ENCODE assay signal across 18 mouse cellular contexts in genomic region chrX:51294797-51295506, GRCm38 (mm10).
A peak's percentile ranks its signal among the peaks of the same experiment; 100 is the strongest.
DNase-seq lines count a peak whose midpoint lies in the region; ATAC-seq and TF ChIP-seq lines count a peak whose summit lies in the region.
"Had no signal": no experiment of that assay in that cellular context is flagged by ENCODE, and none has a peak within 500 bp of the region (broad histone marks: within the 10 kb centered on the region; RNA-seq: fewer than 3 reads in every experiment).

No protein-coding gene starts in this region.

- no peak for TF ChIP-seq CTCF in heart, adult 2 months (IDR thresholded peaks at IDR 0.05)

- peak; percentile 17 for DNase-seq in kidney, postnatal 10 days
- DNase-seq in kidney, adult 8-10 months, result no peak
- DNase-seq in ES-CJ7 (ENCODE audit: low read depth, low spot score) (peak; percentile 3), MEL-GATA-1-ER (ENCODE audit: extremely low read depth, low read depth) (peak; percentile 28)
- peak; percentile 51 for DNase-seq in lung, postnatal 14 days
- no peak for DNase-seq in liver, embryonic 11.5 days (ENCODE audit: low spot score)
- no peak for DNase-seq in heart, adult 2 months
- DNase-seq: adrenal gland, postnatal 25 days; heart, adult 11 months; liver; midbrain, embryonic 14.5 days; right cerebral cortex, postnatal 4 days; thymus, postnatal 4 days had no signal

- WGBS in liver, embryonic 11.5 days, result 77% methylated on average over 7 of the region's 7 CpGs
- 62% methylated on average over 7 of the region's 7 CpGs for WGBS in heart, adult 2 months

- intact Hi-C loops in heart, adult 2 months (cut with DNase I), result no loop called here

- no peak overlapping the region for H3K4me3 ChIP-seq in liver, embryonic 11.5 days (ENCODE audit: low read depth, low read length)
- no peak overlapping the region for H3K4me3 ChIP-seq in heart, adult 2 months
- H3K4me3 ChIP-seq: erythroblast, embryonic 14.5 days; heart, embryonic 15.5 days; hindbrain, embryonic 10.5 days had no signal

- ATAC-seq in liver, embryonic 11.5 days (replicated peaks; ENCODE audit: low FRiP score), result no peak
- ATAC-seq: activated CD4-positive, CD25-positive, alpha-beta regulatory T cell, adult 4 months had no signal

- no peak for TF ChIP-seq EP300 in heart, adult 2 months (IDR thresholded peaks at IDR 0.05; ENCODE audit: insufficient read depth, low read depth, low read length)

- H3K4me2 ChIP-seq in liver, embryonic 11.5 days, result no peak overlapping the region
- H3K4me2 ChIP-seq: heart, embryonic 15.5 days had no signal

- H3K27ac ChIP-seq in liver, embryonic 11.5 days (ENCODE audit: low read depth, low read length), result no peak overlapping the region
- no peak overlapping the region for H3K27ac ChIP-seq in heart, adult 2 months
- H3K27ac ChIP-seq: heart, embryonic 15.5 days; hindbrain, embryonic 10.5 days; macrophage had no signal

- H3K36me3 ChIP-seq in liver, embryonic 11.5 days (ENCODE audit: control insufficient read depth, insufficient read depth, low read length), result no peaks in the 10 kb centered on the region
- H3K36me3 ChIP-seq in heart, adult 2 months (ENCODE audit: control insufficient read depth, insufficient read depth, low read length), result no peaks in the 10 kb centered on the region
- H3K36me3 ChIP-seq: heart, embryonic 15.5 days; hindbrain, embryonic 10.5 days had no signal

- no peaks in the 10 kb centered on the region for H3K4me1 ChIP-seq in liver, embryonic 11.5 days (replicated peaks; ENCODE audit: control insufficient read depth, insufficient read depth, low read length)
- H3K4me1 ChIP-seq in heart, adult 2 months (ENCODE audit: control insufficient read depth, insufficient read depth, low read length), result no peaks in the 10 kb centered on the region
- H3K4me1 ChIP-seq: heart, embryonic 15.5 days; hindbrain, embryonic 10.5 days had no signal

- TF ChIP-seq POLR2A in heart, adult 2 months (IDR thresholded peaks at IDR 0.05; ENCODE audit: insufficient read depth, low read depth, low read length), result no peak

- H3K79me2 ChIP-seq in heart, adult 2 months (replicated peaks; ENCODE audit: control insufficient read depth, insufficient read depth, low read length), result no peaks in the 10 kb centered on the region

- no peaks in the 10 kb centered on the region for H3K27me3 ChIP-seq in liver, embryonic 11.5 days (replicated peaks; ENCODE audit: control insufficient read depth, insufficient read depth, low read length)
- no peaks in the 10 kb centered on the region for H3K27me3 ChIP-seq in heart, adult 2 months (ENCODE audit: control insufficient read depth, insufficient read depth, low read length)
- H3K27me3 ChIP-seq: heart, embryonic 15.5 days had no signal

- H3K9ac ChIP-seq in liver, embryonic 11.5 days (ENCODE audit: low read depth, low read length), result no peak overlapping the region
- no peak overlapping the region for H3K9ac ChIP-seq in heart, adult 2 months (ENCODE audit: low read depth, low read length)
- H3K9ac ChIP-seq: heart, embryonic 15.5 days had no signal

- no peaks in the 10 kb centered on the region for H3K9me3 ChIP-seq in liver, embryonic 11.5 days (ENCODE audit: control insufficient read depth, low read length)
- H3K9me3 ChIP-seq: heart, embryonic 15.5 days; hindbrain, embryonic 10.5 days had no signal

Comparison
In these comparisons a context has a peak if more than half of its experiments do, and no peak if none do; other contexts are left out.
1. DNase-seq: peak in kidney, postnatal 10 days (single experiment), ES-CJ7 (single experiment), MEL-GATA-1-ER (single experiment) and lung, postnatal 14 days (single experiment); none in kidney, adult 8-10 months (0 of 2), liver, embryonic 11.5 days (single experiment) and heart, adult 2 months (0 of 2).